Mouse (Mus musculus): ENCODE measurements around the gene Osbpl7.
A peak's percentile ranks its signal among the peaks of the same experiment; 100 is the strongest.

Gene Osbpl7

GRCm38 (mm10) chr11:97040301-97041021 lies 10.0 kb upstream of the Osbpl7 start:
- DNase-seq (ENCODE audit: low read depth, low spot score) = no peak

GRCm38 (mm10) chr11:97041022-97041899 lies 9.2 kb upstream of the Osbpl7 start, which contains the start of the genes Lrrc46 and Mrpl10:
TSS of gene Lrrc46 (minus strand) at chr11:97041407.
TSS of gene Mrpl10 (plus strand) at chr11:97041560.
- DNase-seq (ENCODE audit: low read depth, low spot score) = peak; percentile 89

GRCm38 (mm10) chr11:97044902-97045301 lies 5.5 kb upstream of the Osbpl7 start:
- no peak for DNase-seq (ENCODE audit: low read depth, low spot score)

GRCm38 (mm10) chr11:97045861-97046260 lies 4.6 kb upstream of the Osbpl7 start:
- DNase-seq (ENCODE audit: low read depth, low spot score) = peak; percentile 48

GRCm38 (mm10) chr11:97048090-97048650 lies 2.3 kb upstream of the Osbpl7 start:
- DNase-seq (ENCODE audit: low read depth, low spot score) = no peak

GRCm38 (mm10) chr11:97049492-97050085 lies 839 bp upstream of the Osbpl7 start:
- no peak for DNase-seq (ENCODE audit: low read depth, low spot score)

- no peak for DNase-seq (ENCODE audit: low read depth, low spot score)
Measured at GRCm38 (mm10) chr11:97050944-97051586, 637 bp downstream of the Osbpl7 start.

- DNase-seq (ENCODE audit: low read depth, low spot score) = no peak
Measured at GRCm38 (mm10) chr11:97052219-97052646, 1.8 kb downstream of the Osbpl7 start.

- DNase-seq (ENCODE audit: low read depth, low spot score) = no peak
Measured at GRCm38 (mm10) chr11:97063274-97063920, 13.0 kb downstream of the Osbpl7 start.

- DNase-seq (ENCODE audit: low read depth, low spot score) = no peak
Measured at GRCm38 (mm10) chr11:97063921-97064295, 13.5 kb downstream of the Osbpl7 start.

GRCm38 (mm10) chr11:97065538-97066295 lies 15.3 kb downstream of the Osbpl7 start:
- DNase-seq (ENCODE audit: low read depth, low spot score) = peak; percentile 88

GRCm38 (mm10) chr11:97066656-97067360 lies 16.4 kb downstream of the Osbpl7 start:
- DNase-seq (ENCODE audit: low read depth, low spot score) = no peak

GRCm38 (mm10) chr11:97069333-97069732 lies 18.9 kb downstream of the Osbpl7 start:
- DNase-seq (ENCODE audit: low read depth, low spot score) = no peak

GRCm38 (mm10) chr11:97069770-97070169 lies 19.3 kb downstream of the Osbpl7 start:
- DNase-seq (ENCODE audit: low read depth, low spot score) = no peak

- DNase-seq (ENCODE audit: low read depth, low spot score) = no peak
Measured at GRCm38 (mm10) chr11:97071129-97071528, 20.7 kb downstream of the Osbpl7 start.

- DNase-seq (ENCODE audit: low read depth, low spot score) = peak; percentile 82
Measured at GRCm38 (mm10) chr11:97072533-97072932, 22.1 kb downstream of the Osbpl7 start.

- DNase-seq (ENCODE audit: low read depth, low spot score) = no peak
Measured at GRCm38 (mm10) chr11:97074235-97074634, 23.8 kb downstream of the Osbpl7 start.

- DNase-seq (ENCODE audit: low read depth, low spot score) = peak; percentile 49
Measured at GRCm38 (mm10) chr11:97078751-97079150, 28.3 kb downstream of the Osbpl7 start.

GRCm38 (mm10) chr11:97080291-97080690 lies 29.9 kb downstream of the Osbpl7 start:
- no peak for DNase-seq (ENCODE audit: low read depth, low spot score)

Measured in 3T3-L1 (cell line).